Mouse (Mus musculus) left cerebral cortex, postnatal 36 days (tissue): ENCODE results near the gene Cish. TPM values are rescaled to one million over a fixed set of nuclear protein-coding genes. Genes with fewer than 3 reads are reported as not detected.
A peak's percentile ranks its signal among the peaks of the same experiment; 100 is the strongest.

Source experiments
- DNase-seq, 2 experiments: peaks; one replicate each; pipeline ENCODE4 v3.0.0; 2021 to 2022; ENCODE audit warnings: low spot score in 2 of 2, mixed read lengths in 1 of 2
- intact Hi-C: fragments of 180-260 bp; cut with DNase I; formaldehyde crosslinking; loops from one replicate; pipeline ENCODE4 v1.15.1; 2025
- total RNA-seq, 2 experiments: library from RNA; stranded (reverse); gene quantifications; 2 replicates each; pipeline ENCODE4 v1.2.3; 2021

Cish gene
- total RNA-seq, 2 experiments from 2014 or later = 4.8 to 11.0 TPM

DNA sequence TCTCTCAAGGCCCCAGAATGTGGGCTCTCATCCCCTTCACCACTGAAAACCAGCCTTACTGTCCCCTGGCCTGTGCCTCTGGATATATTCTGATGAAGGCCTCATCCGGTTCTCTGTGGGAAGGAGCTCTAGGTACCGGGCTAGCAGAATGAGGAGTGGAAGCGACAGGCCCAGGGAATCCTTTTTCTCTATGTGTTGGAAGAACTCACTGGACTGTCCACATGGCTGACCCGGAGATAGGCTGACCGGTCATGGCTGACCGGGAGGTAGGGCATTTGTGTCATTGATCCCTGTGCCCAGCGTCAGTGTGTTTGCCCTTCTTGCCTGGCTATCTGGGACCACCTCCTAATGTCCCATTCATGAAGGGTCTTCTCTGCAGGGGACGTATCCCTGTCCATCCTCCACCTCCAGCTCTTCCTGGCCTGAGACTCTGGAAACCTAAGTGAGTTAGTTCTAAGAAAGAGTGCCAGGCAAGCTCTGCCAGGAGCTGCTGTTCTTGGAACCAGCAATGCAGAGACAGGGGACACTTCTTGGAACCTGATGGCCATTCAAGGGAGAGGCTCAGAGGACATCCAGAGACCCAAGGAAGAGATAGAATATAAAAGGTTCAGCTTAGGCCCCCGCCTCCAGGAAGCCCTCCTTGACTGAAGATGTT lies 12.6 kb downstream of the Cish start:
- no peak for DNase-seq
- intact Hi-C loops = no loop called here

DNA sequence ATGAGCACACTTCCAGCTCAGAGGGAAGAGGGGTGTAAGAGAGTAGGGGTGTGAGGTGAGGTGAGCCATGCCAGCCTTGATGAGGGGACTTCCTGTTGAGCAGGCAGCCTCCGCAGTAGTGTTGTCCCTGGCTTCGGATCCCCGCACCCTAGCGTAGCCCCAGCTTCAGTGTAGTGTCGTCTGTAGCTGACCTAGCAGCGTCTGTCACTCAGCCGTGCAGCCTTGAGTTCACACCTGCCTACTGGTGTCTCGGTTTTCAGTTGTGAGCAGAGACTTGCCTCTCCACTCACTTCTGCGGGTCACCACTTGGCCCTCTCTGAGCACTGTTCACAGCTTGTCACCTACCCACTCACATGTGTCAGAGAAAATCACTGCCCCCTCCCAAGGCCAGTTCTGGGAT lies 13.3 kb downstream of the Cish start:
- intact Hi-C loops = no loop called here
- no peak for DNase-seq

DNA sequence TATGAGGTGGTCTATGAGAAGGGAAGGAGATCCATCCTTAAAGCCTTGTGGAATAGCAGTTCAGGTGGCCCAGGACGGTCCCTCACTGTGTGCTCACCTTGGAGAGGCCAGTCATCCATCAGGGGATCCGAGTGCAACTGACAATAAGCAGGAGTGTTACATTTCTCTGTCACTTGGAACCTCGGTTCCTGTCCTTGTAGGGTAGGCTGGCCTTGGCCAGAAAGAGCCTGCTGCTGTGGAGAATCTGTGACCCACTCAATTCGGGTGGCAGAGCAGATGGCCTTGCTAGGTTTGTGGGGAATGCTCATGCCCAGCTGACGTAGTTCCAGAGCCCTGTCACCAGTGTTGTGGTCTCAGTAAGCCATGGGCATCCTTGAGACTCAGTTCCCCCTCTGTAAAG lies 13.8 kb downstream of the Cish start:
- intact Hi-C loops = no loop called here

DNA sequence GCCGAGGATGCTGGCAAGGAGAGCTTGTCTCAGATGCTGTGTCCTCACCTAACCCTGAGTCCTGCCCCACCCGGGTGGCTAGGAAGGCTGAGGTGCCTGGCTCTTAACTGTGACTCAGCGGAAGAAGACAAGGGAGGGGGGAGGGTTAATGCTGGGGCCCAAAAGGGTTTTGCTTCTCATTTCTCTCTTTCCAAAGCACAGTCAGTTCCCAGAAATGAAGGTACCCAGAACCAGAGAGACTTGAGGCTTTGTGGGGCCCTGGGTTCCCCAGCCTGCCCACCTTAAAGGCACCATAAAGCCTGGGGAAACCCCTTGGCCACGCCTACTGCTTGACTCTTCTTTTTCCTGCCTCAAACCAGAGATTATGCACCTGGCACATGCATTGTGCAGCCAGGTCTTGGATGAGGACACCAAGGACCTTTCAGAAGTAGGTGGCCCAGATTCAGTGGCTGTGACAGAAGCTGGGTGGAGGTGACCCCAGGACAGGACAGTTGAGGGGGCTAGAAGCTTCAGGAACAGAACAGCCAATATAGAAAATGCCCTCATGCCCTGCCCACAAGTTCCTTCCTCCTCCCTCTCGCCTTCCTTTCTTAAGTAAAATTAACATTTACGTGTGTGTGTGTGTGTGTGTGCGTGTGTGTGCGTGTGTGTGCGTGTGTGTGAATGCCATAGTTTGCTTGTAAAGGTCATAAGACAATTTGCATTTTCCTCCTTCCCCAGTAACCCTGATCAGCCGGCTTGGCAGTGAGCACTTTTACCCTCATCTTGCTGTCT lies 17.2 kb downstream of the Cish start:
- intact Hi-C loops = no loop called here
- no peak for DNase-seq

More for the DNA sequence above, 13.8 kb downstream of the Cish start:
- no peak for DNase-seq

DNA sequence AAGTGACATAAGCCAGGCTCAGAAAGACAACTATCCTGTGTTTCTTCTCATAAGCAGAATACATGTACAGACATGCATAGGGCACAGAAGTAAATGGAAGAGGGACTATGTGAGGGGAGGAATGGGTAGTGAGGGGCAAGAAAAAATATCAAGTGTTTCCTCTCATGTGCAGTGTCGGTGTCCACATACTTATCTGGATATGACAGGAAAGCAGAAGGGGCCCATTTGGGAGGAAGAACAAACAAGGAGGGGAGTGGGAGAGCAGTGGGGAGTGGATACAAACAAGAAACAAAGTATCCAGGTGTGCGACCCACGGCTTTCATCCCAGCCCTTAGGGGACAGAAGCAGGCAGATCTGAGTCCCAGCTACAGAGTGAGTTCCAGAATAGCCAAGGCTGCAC lies 18.1 kb downstream of the Cish start:
- intact Hi-C loops = no loop called here

DNA sequence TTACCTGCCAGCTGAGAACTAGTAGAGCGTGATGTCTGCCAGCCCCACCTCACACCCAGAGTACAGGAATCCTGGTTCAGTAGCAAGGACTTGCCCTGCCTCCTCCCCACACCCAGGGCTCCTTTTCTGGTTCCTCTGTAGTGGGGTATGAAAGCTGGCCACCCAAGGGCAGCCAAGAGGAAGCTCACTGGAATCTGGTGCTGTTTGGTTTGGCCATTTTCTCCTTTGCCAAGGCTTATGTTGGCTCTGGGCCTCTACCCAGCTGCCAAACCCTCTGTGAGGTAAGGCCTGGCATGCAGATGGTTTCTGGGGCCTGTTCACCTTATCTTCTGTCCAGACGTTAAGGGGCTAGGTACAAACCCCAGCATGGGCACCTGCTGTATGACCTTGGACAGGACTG lies 20.0 kb downstream of the Cish start:
- DNase-seq = no peak
- intact Hi-C loops = no loop called here

More for the DNA sequence above, 18.1 kb downstream of the Cish start:
- DNase-seq = no peak

DNA sequence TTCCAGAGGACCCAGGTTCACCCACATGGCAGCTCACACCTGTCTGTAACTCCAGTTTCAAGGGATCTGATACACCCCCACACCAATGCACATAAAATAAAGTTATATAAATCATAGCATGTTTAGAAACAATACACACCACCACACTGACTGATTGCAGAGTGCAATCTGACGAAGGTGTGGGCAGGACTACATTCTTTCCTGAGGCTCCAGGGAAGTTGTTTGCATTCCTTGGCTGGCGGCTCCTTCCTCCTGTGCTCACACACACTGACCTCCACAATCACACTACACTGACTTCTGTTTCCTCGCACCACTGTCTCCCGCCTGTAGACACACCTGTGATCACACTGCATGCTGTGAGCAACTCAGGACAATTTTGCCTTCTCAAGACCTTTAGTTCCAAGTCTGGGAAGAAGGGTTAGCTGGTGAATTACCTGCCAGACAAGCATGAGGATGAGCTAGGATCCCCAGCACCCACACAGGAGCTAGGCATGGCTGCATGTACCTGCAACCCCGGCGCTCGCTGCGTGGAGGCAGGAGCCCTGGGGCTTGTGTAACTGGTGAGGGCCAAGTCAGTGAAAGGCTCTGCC lies 26.7 kb downstream of the Cish start:
- DNase-seq = no peak
- intact Hi-C loops = no loop called here

DNA sequence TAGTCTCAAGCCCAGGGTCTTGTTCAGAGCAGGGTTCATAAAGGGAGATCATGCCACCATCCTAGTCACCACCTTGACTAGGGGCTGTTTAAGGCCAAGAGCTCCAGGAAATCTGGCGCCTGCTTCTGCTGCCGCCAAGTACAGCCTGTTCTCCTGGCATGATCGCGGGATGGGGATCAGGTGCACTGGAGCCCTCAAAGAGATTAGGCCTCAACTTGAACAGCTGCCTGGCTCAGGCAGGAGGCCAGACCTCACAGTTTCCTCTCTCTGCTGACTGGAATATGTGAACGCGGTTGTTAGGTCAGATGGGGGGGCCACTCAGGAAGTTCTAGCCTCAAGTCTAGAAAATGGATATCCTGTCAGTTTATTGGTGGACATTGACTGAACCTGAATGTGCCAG lies 27.7 kb downstream of the Cish start:
- DNase-seq = peak in 1 of 2 experiments; percentile 28
- intact Hi-C loops = no loop called here

DNA sequence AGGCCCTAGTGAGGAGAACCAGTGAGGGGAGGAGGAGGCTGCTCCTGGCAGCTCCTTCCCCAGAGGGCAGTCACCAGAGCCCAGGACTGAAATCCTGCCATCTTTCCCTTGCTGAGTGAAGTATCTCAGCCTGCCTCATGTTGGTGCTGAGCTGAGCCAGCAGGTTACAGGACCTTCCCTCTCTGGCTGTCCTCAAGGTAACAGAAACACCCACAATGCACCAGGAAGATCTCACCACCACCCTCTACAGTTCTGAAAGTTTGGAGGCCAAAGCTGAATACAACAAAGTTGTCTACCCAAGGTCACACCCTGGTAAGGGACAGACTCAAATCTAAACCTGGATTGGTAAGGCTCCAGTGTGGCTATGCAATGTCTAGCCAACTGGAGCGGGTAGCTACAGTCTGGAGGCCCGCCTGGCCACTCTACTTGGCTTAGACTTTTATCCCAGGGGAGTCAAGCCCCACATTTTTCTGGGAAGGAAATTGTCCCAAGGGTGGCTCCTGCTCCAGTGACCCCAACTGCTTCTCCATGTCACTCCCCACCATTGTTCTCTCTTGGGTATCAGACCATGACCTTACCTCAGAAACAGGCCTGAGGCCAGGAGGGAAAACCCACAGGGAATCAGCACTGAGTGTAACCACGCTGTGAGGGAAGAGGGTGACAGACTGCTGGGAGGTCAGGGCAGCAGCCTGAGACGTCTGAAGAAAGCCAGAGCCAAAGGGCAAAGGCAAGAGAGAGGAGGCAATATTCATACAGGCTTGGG lies 29.2 kb downstream of the Cish start:
- DNase-seq = no peak
- intact Hi-C loops = no loop called here

DNA sequence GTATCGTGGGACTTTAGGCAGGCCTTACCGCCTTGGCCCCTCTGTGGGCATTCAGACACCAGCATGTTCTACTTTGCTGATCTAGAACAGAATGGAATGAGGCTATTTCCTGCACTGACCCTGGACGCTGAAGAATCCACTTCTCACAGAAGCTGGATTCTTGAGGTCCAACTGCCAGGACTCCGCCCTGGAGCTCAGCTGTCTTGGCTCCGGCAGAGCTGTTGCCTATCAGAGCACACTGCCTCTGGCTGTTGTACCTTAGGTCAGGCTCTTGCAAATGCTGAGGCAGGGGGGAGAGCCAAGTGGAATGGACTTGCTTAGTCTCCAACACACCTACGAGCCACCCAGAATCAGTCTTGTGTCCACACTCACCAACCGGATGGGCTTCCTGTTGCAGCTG lies 30.1 kb downstream of the Cish start:
- intact Hi-C loops = no loop called here
- DNase-seq = no peak

DNA sequence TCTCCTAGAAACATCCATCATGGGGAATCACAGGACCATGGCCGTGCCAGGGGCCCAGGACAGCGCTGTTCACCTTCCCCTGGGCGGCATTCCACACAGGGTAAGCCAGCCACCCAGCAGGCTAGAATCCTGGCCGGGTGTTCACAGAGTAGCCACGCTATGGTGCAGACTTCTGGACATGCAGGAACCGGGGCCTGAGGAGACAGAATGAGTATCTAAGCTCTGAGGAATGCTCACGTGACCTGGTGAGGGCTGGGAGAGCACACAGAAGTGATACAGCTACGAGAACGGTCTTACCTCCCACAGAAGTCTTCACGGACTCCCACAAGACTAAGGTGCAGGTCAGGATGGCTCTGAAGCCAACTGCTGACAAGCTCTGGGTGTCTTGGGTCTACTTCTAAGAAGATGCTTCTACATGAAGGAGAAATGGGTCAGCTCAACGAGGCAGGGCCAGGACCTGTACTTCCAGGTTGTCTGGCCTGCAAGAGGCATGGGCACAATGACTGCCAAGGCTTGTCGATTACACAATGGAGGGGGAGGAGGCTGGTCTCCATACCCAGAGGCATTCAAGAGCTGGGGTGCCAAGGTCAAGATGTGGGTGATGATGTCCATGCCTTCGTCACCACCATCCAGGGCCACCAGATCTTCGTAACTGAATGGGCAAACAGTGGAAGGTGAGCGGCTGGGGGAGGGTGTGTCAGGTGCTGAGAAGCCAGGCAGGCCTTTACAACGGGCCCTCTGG lies 32.2 kb downstream of the Cish start:
- intact Hi-C loops = no loop called here
- no peak for DNase-seq

DNA sequence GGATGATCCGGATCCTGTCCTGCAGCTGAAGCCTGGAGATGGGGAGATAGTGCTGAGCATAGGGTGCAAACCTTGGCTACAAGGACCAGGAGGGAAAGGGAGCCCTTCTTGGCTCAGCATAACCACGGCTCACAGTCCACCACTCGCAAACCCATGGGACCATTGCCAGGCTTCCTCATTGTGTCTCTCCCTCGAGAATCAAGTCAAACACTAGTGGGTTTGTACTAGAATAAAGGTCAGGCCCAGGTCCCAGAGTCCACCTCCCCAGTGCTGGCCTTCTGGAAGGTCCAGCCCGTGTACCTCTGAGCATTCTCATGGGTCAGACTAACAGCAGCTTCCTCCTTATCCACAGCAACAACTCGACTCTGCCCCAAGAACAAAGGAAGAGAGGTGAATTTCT lies 35.0 kb downstream of the Cish start:
- DNase-seq = no peak
- intact Hi-C loops = no loop called here

DNA sequence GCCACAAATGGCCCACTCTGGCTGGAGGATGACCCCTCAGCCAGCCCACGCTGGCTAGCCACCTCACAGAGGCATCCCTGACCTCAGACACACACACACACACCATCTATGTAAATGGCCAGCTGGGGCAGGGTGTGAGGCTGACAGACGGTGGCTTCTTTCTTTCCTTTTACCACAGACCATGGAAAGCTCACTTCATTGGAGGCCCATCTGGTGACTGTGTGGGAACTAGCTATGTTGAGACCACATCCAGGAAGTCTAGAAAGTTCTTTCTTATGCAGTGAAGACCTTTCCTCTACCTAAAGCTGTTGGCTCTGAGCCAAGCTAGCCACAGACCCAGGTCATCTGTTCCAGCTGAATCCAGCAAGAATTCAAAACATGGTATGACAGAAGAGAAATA lies 37.9 kb downstream of the Cish start:
- no peak for DNase-seq
- intact Hi-C loops = no loop called here

DNA sequence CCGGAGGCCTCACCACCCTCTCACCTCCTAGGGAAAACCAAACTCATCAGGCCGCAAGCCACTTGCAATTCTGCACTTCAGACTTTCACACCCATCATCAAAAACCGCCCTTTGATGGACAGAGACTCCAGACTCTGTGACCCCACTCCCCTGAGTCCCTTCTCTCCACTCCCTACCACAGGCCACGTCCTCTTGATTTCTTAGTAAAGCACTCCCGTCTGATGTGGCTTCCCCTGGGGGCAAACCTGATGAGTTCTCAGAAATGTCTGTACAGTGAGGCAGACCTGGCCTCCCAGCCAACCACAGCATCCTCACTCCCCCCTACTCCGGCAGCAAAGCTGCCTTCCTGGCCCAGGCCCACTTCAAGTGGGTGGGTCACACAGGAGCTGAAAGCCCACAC lies 38.5 kb downstream of the Cish start:
- intact Hi-C loops = no loop called here

DNA sequence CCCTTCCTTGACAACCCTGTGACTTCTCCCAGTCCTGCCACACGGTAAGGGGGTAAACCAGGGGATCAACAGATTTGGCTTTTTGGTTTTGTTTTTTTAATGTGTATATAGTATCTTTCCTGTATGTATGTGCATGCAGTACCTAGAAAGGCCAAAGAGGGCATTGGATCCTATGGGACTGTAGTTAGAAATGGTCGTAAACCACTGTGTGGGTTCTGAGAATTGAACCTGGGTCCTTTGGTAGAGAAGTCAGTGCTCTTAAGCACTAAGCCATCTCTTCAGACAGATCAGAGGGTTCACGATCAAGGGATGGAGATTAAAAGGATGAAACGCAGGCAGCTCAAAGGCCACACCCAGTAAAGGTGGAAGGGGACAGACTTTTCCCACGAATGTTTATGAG lies 39.2 kb downstream of the Cish start:
- DNase-seq = no peak
- intact Hi-C loops = no loop called here

More for the DNA sequence above, 38.5 kb downstream of the Cish start:
- DNase-seq = no peak

DNA sequence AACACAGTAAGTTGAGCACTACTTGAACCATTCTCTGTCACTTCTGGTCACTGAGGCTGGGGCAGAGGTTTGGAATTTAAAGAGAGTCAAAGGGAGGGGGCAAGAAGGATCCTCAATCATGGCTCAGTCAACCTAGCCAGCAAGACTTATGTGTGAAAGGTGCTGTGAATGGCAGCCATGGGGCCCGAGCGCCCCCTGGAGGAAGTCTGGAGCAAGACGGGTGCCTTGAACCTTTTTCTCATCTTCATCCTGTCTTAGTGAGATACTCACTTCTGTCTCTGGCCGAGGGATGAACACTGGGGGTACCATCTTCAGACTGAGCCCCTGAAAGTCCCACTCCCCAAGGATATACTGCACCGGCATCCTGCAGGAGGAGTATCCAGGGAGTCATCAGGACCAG lies 40.1 kb downstream of the Cish start:
- intact Hi-C loops = loop anchor here (1.0 kb wide), 1 partner anchor 42 kb away; no protein-coding TSS in a partner anchor
- DNase-seq = peak; percentile 58 to 62

DNA sequence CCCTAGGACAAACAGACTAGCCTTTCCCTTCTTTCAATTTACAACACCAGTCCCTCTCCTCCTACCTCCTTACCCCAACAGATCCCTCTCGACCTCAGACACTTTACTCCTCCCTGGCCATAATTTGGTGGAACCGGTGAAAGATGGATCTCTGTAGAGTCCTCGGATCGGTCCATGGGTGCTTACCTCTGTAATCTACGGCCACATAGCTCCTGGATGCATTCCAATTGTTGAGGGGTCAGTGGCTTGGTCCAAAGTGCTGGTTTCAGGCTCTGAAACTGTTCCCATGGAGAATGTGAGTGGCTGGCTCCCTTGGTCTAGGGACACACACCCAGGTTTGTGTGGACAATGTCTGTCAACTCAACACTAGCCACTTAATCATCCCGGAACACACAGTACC lies 40.6 kb downstream of the Cish start:
- intact Hi-C loops = loop anchor here (1.0 kb wide), 1 partner anchor 42 kb away; no protein-coding TSS in a partner anchor
- DNase-seq = no peak

DNA sequence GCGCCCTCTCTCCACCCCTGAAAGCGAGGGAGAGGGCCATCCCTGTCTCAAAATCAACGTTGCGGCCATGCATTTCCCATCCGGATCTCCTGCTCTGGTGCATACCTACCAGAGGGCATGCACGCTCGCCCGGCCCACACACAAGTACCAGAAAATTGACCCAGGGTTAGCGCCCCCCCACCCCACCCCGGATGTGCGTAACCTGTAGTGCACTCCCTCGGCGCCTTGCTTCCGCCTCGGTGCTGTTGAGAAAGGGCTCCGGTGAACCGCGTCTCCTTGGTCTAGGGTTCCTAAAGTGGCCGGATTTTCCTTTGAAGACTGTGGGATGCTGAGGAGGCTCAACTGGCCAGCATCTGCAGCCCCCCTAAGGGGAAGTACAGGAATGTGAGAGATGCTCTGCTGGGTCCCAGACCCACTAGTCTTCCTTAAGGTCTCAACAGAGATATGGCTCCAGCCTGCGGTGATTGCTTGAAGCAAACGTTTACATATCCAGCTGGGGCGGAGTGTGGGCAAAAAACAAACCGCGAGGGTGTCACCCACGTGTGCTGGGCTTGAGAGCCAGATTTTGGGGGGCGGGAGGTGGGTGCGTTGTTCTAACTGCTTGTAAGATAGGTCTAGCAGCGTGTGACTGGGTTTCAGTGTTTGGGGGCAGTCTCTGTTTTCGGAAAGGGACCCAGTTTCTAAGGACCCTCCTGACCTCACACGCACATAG lies 42.5 kb downstream of the Cish start, which contains the start of gene Hemk1:
Gene Hemk1, minus strand, starts transcription at position 179 of the 712 bp plus-strand sequence.
- intact Hi-C loops = no loop called here
- DNase-seq = peak; percentile 80 to 81
